Mouse (Mus musculus): ENCODE data around the gene Tmem178b. TPM values are rescaled to one million over a fixed set of nuclear protein-coding genes. Genes with fewer than 3 reads are reported as not detected.

Gene Tmem178b
- polyA plus RNA-seq, 1 experiment = not detected

GRCm38 (mm10) chr6:40116225-40116624 lies 243.2 kb downstream of the Tmem178b start:
- TF ChIP-seq GATA1 (IDR thresholded peaks at IDR 0.05; ENCODE audit: low read length) (no peak), TAL1 (IDR thresholded peaks at IDR 0.05; ENCODE audit: low read length) (no peak)
- Histone ChIP-seq H3K27me3 (ENCODE audit: control insufficient read depth) (no peaks in the 10 kb centered on the region), H3K4me3 (replicated peaks) (no peak overlapping the region), H3K9me3 (ENCODE audit: control insufficient read depth, low read length) (no peaks in the 10 kb centered on the region), H3K36me3 (ENCODE audit: control insufficient read depth) (no peaks in the 10 kb centered on the region), H3K4me1 (ENCODE audit: control insufficient read depth) (no peaks in the 10 kb centered on the region)

- Histone ChIP-seq H3K27me3 (ENCODE audit: control insufficient read depth) (no peaks in the 10 kb centered on the region), H3K36me3 (ENCODE audit: control insufficient read depth) (no peaks in the 10 kb centered on the region), H3K9me3 (ENCODE audit: control insufficient read depth, low read length) (no peaks in the 10 kb centered on the region), H3K4me1 (ENCODE audit: control insufficient read depth) (no peaks in the 10 kb centered on the region), H3K4me3 (replicated peaks) (no peak overlapping the region)
- TF ChIP-seq GATA1 (IDR thresholded peaks at IDR 0.05; ENCODE audit: low read length) = no peak
- no peak for TF ChIP-seq TAL1 (IDR thresholded peaks at IDR 0.05; ENCODE audit: low read length)
Measured at GRCm38 (mm10) chr6:40120176-40120575, 247.1 kb downstream of the Tmem178b start.

GRCm38 (mm10) chr6:40121494-40121893 lies 248.4 kb downstream of the Tmem178b start:
- H3K9me3 ChIP-seq (ENCODE audit: control insufficient read depth, low read length) = no peaks in the 10 kb centered on the region
- H3K4me3 ChIP-seq (replicated peaks) = no peak overlapping the region
- no peaks in the 10 kb centered on the region for H3K27me3 ChIP-seq (ENCODE audit: control insufficient read depth)
- H3K4me1 ChIP-seq (ENCODE audit: control insufficient read depth) = no peaks in the 10 kb centered on the region
- no peak for TF ChIP-seq GATA1 (IDR thresholded peaks at IDR 0.05; ENCODE audit: low read length)
- no peaks in the 10 kb centered on the region for H3K36me3 ChIP-seq (ENCODE audit: control insufficient read depth)

GRCm38 (mm10) chr6:40123070-40123690 lies 250.1 kb downstream of the Tmem178b start:
- H3K9me3 ChIP-seq (ENCODE audit: control insufficient read depth, low read length) = no peaks in the 10 kb centered on the region
- H3K4me3 ChIP-seq (replicated peaks) = no peak overlapping the region
- H3K4me1 ChIP-seq (ENCODE audit: control insufficient read depth) = no peaks in the 10 kb centered on the region
- H3K27me3 ChIP-seq (ENCODE audit: control insufficient read depth) = no peaks in the 10 kb centered on the region
- TF ChIP-seq TAL1 (IDR thresholded peaks at IDR 0.05; ENCODE audit: low read length) (no peak), GATA1 (IDR thresholded peaks at IDR 0.05; ENCODE audit: low read length) (no peak)
- no peaks in the 10 kb centered on the region for H3K36me3 ChIP-seq (ENCODE audit: control insufficient read depth)

- H3K4me3 ChIP-seq (replicated peaks) = no peak overlapping the region
- H3K9me3 ChIP-seq (ENCODE audit: control insufficient read depth, low read length) = no peaks in the 10 kb centered on the region
- no peaks in the 10 kb centered on the region for H3K27me3 ChIP-seq (ENCODE audit: control insufficient read depth)
- TF ChIP-seq GATA1 (IDR thresholded peaks at IDR 0.05; ENCODE audit: low read length) (no peak), TAL1 (IDR thresholded peaks at IDR 0.05; ENCODE audit: low read length) (no peak)
- no peaks in the 10 kb centered on the region for H3K4me1 ChIP-seq (ENCODE audit: control insufficient read depth)
- no peaks in the 10 kb centered on the region for H3K36me3 ChIP-seq (ENCODE audit: control insufficient read depth)
Measured at GRCm38 (mm10) chr6:40123960-40124359, 250.9 kb downstream of the Tmem178b start.

- TF ChIP-seq GATA1 (IDR thresholded peaks at IDR 0.05; ENCODE audit: low read length) (no peak), TAL1 (IDR thresholded peaks at IDR 0.05; ENCODE audit: low read length) (no peak)
- Histone ChIP-seq H3K4me3 (replicated peaks) (no peak overlapping the region), H3K27me3 (ENCODE audit: control insufficient read depth) (no peaks in the 10 kb centered on the region), H3K9me3 (ENCODE audit: control insufficient read depth, low read length) (no peaks in the 10 kb centered on the region), H3K4me1 (ENCODE audit: control insufficient read depth) (no peaks in the 10 kb centered on the region), H3K36me3 (ENCODE audit: control insufficient read depth) (no peaks in the 10 kb centered on the region)
Measured at GRCm38 (mm10) chr6:40128716-40129115, 255.6 kb downstream of the Tmem178b start.

- Histone ChIP-seq H3K27me3 (ENCODE audit: control insufficient read depth) (no peaks in the 10 kb centered on the region), H3K36me3 (ENCODE audit: control insufficient read depth) (no peaks in the 10 kb centered on the region), H3K4me1 (ENCODE audit: control insufficient read depth) (no peaks in the 10 kb centered on the region), H3K4me3 (replicated peaks) (no peak overlapping the region), H3K9me3 (ENCODE audit: control insufficient read depth, low read length) (peaks cover 2% of the 10 kb centered on the region; the same call in 1 of the 2 replicates)
- TF ChIP-seq GATA1 (IDR thresholded peaks at IDR 0.05; ENCODE audit: low read length) = no peak
- no peak for TF ChIP-seq TAL1 (IDR thresholded peaks at IDR 0.05; ENCODE audit: low read length)
Measured at GRCm38 (mm10) chr6:40131936-40132335, 258.9 kb downstream of the Tmem178b start.

- H3K36me3 ChIP-seq (ENCODE audit: control insufficient read depth) = no peaks in the 10 kb centered on the region
- H3K4me3 ChIP-seq (replicated peaks) = no peak overlapping the region
- TF ChIP-seq GATA1 (IDR thresholded peaks at IDR 0.05; ENCODE audit: low read length) (no peak), TAL1 (IDR thresholded peaks at IDR 0.05; ENCODE audit: low read length) (no peak)
- H3K9me3 ChIP-seq (ENCODE audit: control insufficient read depth, low read length) = peaks cover 2% of the 10 kb centered on the region; the same call in 1 of the 2 replicates
- H3K27me3 ChIP-seq (ENCODE audit: control insufficient read depth) = no peaks in the 10 kb centered on the region
- no peaks in the 10 kb centered on the region for H3K4me1 ChIP-seq (ENCODE audit: control insufficient read depth)
Measured at GRCm38 (mm10) chr6:40133436-40133835, 260.4 kb downstream of the Tmem178b start.

- H3K36me3 ChIP-seq (ENCODE audit: control insufficient read depth) = no peaks in the 10 kb centered on the region
- TF ChIP-seq GATA1 (IDR thresholded peaks at IDR 0.05; ENCODE audit: low read length) = no peak
- no peak for TF ChIP-seq TAL1 (IDR thresholded peaks at IDR 0.05; ENCODE audit: low read length)
- H3K9me3 ChIP-seq (ENCODE audit: control insufficient read depth, low read length) = peaks cover 2% of the 10 kb centered on the region; the same call in 1 of the 2 replicates
- H3K27me3 ChIP-seq (ENCODE audit: control insufficient read depth) = no peaks in the 10 kb centered on the region
- H3K4me3 ChIP-seq (replicated peaks) = no peak overlapping the region
- no peaks in the 10 kb centered on the region for H3K4me1 ChIP-seq (ENCODE audit: control insufficient read depth)
Measured at GRCm38 (mm10) chr6:40135716-40136115, 262.6 kb downstream of the Tmem178b start.

- H3K4me3 ChIP-seq (replicated peaks) = no peak overlapping the region
- H3K27me3 ChIP-seq (ENCODE audit: control insufficient read depth) = no peaks in the 10 kb centered on the region
- H3K4me1 ChIP-seq (ENCODE audit: control insufficient read depth) = no peaks in the 10 kb centered on the region
- H3K9me3 ChIP-seq (ENCODE audit: control insufficient read depth, low read length) = peaks cover 2% of the 10 kb centered on the region; the same call in 1 of the 2 replicates
- TF ChIP-seq GATA1 (IDR thresholded peaks at IDR 0.05; ENCODE audit: low read length) (no peak), TAL1 (IDR thresholded peaks at IDR 0.05; ENCODE audit: low read length) (no peak)
- no peaks in the 10 kb centered on the region for H3K36me3 ChIP-seq (ENCODE audit: control insufficient read depth)
Measured at GRCm38 (mm10) chr6:40137346-40137745, 264.3 kb downstream of the Tmem178b start.
